Mouse (Mus musculus) urinary bladder, postnatal 14 days (tissue): ENCODE measurements around the gene Sgpl1.

Experiments
- DNase-seq: peaks from one replicate; pipeline ENCODE4 v3.0.0; 2021; ENCODE audit warnings: low spot score

The Sgpl1 gene

GRCm38 (mm10) chr10:61086502-61086901, 61.0 kb downstream of the Sgpl1 start:
- no peak for DNase-seq

GRCm38 (mm10) chr10:61085364-61085763, 62.1 kb downstream of the Sgpl1 start:
- DNase-seq = no peak

- DNase-seq = no peak
Measured at GRCm38 (mm10) chr10:61080931-61081255, 66.6 kb downstream of the Sgpl1 start.

- peak; percentile 54 for DNase-seq
Measured at GRCm38 (mm10) chr10:61080227-61080930, 67.1 kb downstream of the Sgpl1 start.

- DNase-seq = no peak
Measured at GRCm38 (mm10) chr10:61075607-61076006, 71.9 kb downstream of the Sgpl1 start.

GRCm38 (mm10) chr10:61074643-61075042, 72.9 kb downstream of the Sgpl1 start:
- no peak for DNase-seq

GRCm38 (mm10) chr10:61072324-61072723, 75.2 kb downstream of the Sgpl1 start:
- DNase-seq = peak; percentile 42

- DNase-seq = no peak
Measured at GRCm38 (mm10) chr10:61069248-61069647, 78.3 kb downstream of the Sgpl1 start.

GRCm38 (mm10) chr10:61068436-61069192, 78.9 kb downstream of the Sgpl1 start:
- peak; percentile 47 for DNase-seq

GRCm38 (mm10) chr10:61065287-61066005, 82.1 kb downstream of the Sgpl1 start:
- peak; percentile 44 for DNase-seq

GRCm38 (mm10) chr10:61064635-61065034, 82.9 kb downstream of the Sgpl1 start:
- DNase-seq = no peak

GRCm38 (mm10) chr10:61063271-61063864, 84.1 kb downstream of the Sgpl1 start:
- DNase-seq = no peak

GRCm38 (mm10) chr10:61059543-61060110, 87.9 kb downstream of the Sgpl1 start:
- DNase-seq = no peak

GRCm38 (mm10) chr10:61059101-61059500, 88.4 kb downstream of the Sgpl1 start:
- no peak for DNase-seq

GRCm38 (mm10) chr10:61056661-61057060, 90.8 kb downstream of the Sgpl1 start:
- no peak for DNase-seq

- peak; percentile 74 for DNase-seq
Measured at GRCm38 (mm10) chr10:61051993-61052613, 95.4 kb downstream of the Sgpl1 start.
